Mouse (Mus musculus) spleen, adult 18-20 months (tissue): ENCODE measurements at regions not wholly inside any gene's neighbourhood (a gene's known extent, or its start where the extent isn't known, plus 50 kb on each side); places are given as distances from the start of the nearest gene placed in this dataset.

Experiments
- DNase-seq, 2 experiments: peaks; one replicate each; pipeline ENCODE4 v3.0.0; 2022; ENCODE audit warnings: mixed read lengths in 2 of 2

DNA sequence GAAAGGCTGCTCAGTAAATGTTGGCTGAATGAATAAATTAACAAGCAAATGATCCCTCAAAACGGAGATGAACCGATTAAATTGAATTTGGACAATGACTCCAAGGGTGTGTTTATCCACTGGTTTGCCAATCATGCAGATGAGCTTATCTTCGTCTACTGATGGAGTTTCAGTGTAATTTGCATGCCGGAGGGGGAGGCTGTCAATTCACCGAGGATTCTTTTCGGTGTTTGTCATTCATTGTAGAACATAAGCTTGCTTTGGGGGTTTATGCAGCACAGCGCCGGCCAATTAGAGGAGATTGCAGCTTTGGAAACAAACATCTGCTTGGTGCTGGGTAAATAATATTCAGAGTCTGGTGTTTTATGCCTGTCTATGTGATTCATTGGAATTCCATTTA, 132.7 kb downstream of the Otoa start:
- DNase-seq: no peak

DNA sequence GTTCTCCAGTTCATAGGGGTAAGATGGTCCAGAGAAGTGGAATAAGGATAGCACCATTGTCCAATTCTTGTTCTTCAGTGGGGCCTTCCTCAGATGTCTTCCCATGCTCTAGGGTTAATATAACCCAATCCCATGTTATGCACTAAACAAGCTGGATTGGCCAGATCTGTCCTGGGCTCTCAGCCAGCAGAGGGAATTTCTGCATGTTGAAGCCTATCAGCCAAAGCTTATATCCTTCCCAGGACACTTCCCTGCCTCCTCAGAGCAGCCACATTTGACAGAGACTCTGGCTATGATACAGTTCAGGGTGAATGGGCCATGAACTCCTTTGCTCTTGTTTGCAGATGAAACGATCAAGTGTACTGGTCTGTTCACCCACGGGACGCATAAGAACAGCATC, 133.6 kb downstream of the Otoa start:
- no peak for DNase-seq

- DNase-seq: no peak
Observed at GRCm38 (mm10) chr7:121215735-121216134, 134.3 kb downstream of the Otoa start.

GRCm38 (mm10) chr7:121218031-121218430, 136.6 kb downstream of the Otoa start:
- DNase-seq: no peak

GRCm38 (mm10) chr7:121221158-121221557, 139.7 kb downstream of the Otoa start:
- DNase-seq: no peak

DNA sequence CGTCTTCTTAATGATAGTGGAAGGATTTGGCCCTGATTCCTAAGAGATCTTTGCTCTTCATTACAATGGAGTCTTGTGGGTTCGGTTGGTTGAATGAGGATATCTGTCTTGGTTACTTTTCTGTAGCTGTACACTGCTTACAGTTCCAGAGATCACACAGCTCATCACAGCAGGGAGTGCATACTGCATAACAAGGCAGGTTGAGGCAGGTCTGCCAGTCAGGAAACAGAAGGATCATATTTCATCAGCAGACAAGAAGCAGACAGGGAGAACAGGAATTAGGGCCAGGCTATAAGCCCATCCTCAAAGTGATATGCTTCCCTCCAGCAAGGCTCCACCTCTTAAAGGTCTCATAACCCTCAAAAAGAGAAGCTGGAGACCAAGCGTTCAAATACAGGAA, 150.4 kb downstream of the Otoa start:
- DNase-seq: no peak

DNA sequence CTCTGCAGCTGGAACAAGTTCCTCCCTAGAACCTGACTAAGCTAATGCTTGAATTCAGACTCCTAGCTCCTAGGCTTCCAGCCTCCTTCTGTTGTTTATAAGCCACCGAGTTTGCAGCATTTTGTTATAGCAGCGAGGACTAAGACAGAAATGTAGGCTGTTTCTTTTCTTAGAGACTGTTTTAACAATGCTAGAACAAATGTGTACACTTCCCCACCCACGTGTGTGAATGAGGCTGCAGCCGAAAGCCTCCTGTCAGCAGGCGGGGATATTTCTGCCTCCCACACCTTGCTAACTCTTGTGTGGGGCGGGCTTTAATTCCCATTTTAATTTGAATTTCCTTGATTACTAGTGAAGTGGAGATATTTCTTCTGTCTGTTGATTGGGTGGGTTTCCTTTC, 153.4 kb downstream of the Otoa start:
- no peak for DNase-seq

GRCm38 (mm10) chr7:121239731-121240130, 151.9 kb upstream of the Hs3st2 start:
- no peak for DNase-seq

GRCm38 (mm10) chr7:121247845-121248244, 143.8 kb upstream of the Hs3st2 start:
- DNase-seq: no peak

GRCm38 (mm10) chr7:121257466-121257865, 134.2 kb upstream of the Hs3st2 start:
- DNase-seq: no peak

GRCm38 (mm10) chr7:121258826-121259496, 132.7 kb upstream of the Hs3st2 start:
- DNase-seq: peak in 1 of 2 experiments; percentile 5

GRCm38 (mm10) chr7:121259497-121260009, 132.1 kb upstream of the Hs3st2 start:
- no peak for DNase-seq

GRCm38 (mm10) chr7:121269358-121269757, 122.3 kb upstream of the Hs3st2 start:
- DNase-seq: no peak

DNA sequence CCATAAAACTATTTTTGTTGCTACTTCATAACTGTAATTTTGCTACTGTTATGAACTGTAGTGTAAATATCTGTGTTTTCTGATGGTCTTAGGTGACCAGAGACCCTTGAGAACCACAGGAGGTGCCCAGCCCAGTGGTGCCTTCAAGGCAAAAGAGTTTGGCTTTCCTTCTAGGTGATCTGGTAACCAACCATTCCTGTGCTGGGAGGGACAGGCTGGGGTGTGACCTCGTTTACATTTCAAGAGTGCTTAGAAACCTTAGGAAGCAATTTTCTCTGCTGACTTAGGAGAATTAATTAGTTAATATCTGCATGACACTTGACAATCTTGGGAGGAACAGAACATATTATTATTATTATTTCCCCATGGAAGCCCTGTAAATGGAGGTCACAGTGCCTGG, 111.1 kb upstream of the Hs3st2 start:
- no peak for DNase-seq

GRCm38 (mm10) chr7:121282154-121282553, 109.5 kb upstream of the Hs3st2 start:
- no peak for DNase-seq

- no peak for DNase-seq
Observed at GRCm38 (mm10) chr7:121289737-121290136, 101.9 kb upstream of the Hs3st2 start.

- no peak for DNase-seq
Observed at GRCm38 (mm10) chr7:121296151-121296695, 95.4 kb upstream of the Hs3st2 start.

DNA sequence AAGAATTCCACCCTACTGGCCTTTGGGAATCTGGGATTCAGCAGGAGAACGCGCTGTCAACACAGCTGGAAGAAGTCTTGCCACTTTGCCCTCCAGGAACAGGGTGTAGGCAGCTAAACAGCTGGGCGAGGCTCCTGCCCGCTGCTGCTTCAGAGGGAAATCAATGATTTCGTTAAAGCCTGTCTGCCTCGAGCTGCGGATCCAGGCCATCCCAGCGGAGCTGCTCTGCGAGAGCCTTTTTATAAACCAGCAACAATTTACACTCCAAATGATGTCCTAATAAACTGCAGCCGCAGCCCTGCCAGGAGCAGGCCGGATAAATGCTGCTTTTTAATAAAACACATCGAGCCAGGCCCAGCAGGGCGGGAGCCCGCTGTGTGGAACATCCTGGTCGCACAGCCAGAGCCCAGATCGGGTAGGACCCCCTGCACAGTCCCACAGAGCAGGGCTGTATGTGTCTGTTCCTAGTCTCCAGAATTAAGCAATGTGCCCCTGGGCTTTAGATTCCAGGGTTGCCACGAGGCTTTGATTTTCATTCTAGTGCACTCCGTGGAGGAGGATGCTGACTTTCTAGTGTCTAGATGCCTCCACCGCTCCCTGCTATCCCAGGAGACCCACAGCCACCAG, 78.6 kb upstream of the Hs3st2 start:
- no peak for DNase-seq

DNA sequence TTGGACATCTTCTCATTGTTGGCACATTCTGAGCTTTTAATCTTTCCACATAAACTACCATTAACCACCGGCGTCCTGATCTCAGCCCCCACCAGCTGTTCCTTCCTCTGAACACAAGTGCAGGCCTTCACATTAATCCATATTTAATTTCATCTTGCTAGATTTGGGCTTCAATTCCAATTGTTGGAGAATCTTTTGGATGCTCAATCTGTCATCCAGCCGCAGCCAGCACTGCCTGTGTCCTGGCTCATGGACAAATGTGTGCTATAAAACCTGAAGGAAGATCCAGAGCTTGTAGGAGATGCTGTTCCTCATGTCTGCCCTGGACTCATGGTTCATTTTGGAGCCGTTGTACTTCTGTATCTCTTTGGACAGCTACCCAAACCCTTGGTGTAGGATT, 77.1 kb upstream of the Hs3st2 start:
- DNase-seq: no peak

DNA sequence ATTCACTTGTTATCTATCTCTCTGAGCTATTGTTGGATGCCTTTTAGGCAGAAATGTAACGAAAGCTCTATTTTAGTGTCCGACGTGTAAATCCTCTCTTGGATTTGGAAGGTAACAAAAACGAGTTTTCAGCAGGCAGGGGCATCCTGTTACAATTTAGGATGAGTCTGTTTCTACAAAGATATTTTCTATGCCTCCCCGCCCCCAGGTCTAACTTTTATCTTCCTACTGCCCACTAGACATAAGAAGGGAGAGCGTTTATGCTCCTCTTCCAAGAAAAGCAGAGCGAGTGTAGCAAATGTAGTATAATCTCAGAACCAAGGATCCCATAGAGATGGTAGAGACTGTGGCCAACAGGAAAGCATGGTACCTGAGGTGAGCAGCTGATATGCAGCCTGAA, 62.4 kb upstream of the Hs3st2 start:
- DNase-seq: no peak

- DNase-seq: no peak
Observed at GRCm38 (mm10) chr7:121332532-121332931, 59.1 kb upstream of the Hs3st2 start.

DNA sequence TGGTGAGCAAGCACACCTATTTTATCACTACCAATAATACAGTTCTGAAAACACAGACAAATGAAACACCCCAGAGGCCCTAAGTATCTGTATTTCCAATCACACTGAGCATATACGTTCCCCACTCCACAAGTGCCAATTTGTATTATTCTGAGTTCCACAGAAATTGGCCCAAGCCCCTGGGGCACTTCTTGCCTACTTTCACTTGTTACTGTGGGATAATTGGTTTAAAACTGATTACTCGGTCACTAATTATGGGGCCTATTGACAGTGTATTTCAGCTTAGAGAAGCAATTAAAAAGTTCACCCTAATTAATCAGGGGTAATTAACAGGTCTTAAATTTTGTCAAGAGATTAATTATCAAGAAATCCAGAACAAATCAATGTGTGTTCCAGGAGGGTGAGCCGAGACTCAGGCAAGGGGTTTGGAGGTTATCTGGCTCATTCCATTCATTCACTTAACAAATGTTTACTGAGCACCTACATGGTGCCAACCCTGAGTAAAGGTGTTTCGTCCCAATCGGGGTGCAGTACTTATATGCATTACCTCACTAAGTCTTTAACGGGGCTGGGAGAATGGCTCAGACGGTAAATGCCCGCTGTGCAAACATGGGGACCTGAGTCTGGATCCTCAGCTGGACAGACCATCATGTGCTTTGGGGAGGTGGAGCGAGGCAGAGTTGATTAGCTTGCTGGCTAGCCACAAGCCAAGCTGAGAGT, 56.1 kb upstream of the Hs3st2 start:
- DNase-seq: no peak

- no peak for DNase-seq
Observed at GRCm38 (mm10) chr7:121339942-121340341, 51.7 kb upstream of the Hs3st2 start.
